Mouse (Mus musculus): ENCODE results near the gene Mad2l1.

DNA sequence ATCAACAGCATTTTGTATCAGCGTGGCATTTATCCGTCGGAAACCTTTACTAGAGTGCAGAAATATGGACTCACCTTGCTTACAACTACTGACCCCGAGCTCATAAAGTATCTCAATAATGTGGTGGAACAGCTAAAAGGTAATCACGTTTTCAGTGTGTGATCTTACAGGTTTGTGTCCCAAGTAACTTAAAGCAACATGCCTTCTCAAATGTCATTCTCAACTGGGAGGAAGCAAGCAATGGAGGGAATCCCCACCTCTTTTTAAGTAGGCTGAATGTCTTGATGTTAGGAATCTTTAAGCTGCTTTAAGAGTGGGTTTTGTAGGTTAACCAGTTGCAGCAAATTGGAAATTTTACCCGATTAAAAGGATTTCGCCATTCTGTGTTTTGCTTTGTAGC, 776 bp downstream of the Mad2l1 start:
- TF ChIP-seq CTCF (IDR thresholded peaks at IDR 0.05; ENCODE audit: low read depth), result no peak
- TF ChIP-seq EP300 (IDR thresholded peaks at IDR 0.05; ENCODE audit: low read depth), result no peak
